ENCODE assay signal across 17 mouse cellular contexts in the genomic region with DNA sequence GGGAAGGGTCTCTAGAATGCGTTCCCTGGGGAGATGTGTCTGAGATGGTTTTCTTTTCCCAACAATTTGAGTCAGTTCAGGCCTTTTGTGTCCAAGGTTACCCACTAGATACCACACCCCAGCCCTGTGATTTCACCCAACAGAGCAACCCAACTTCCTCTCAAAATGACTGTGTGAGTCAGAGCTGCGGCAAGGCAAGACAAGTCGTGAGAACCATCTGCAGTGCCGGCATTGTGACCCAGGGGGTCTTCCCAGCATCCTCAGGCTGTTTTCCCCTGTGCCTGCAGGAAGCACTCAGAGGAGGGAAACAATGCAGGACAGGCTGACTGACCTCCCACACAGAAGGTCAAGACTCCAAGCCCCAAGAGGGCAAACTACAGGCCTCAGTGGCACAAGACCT. TPM values are rescaled to one million over a fixed set of nuclear protein-coding genes. Genes with fewer than 3 reads are reported as not detected.
A peak's percentile ranks its signal among the peaks of the same experiment; 100 is the strongest.
DNase-seq lines count a peak whose midpoint lies in the region; ATAC-seq and TF ChIP-seq lines count a peak whose summit lies in the region.
"Had no signal": no experiment of that assay in that cellular context is flagged by ENCODE, and none has a peak within 500 bp of the region (broad histone marks: within the 10 kb centered on the region; RNA-seq: fewer than 3 reads in every experiment).

No protein-coding gene starts in this region.

- H3K27me3 ChIP-seq in hindbrain, embryonic 13.5 days, result no peaks in the 10 kb centered on the region
- H3K27me3 ChIP-seq in hindbrain, embryonic 14.5 days (ENCODE audit: control insufficient read depth, insufficient read depth, low read length), result no peaks in the 10 kb centered on the region
- H3K27me3 ChIP-seq in CH12.LX (replicated peaks), result no peaks in the 10 kb centered on the region
- H3K27me3 ChIP-seq in myocyte (ENCODE audit: control insufficient read depth, insufficient read depth, insufficient read length), result no peaks in the 10 kb centered on the region
- H3K27me3 ChIP-seq: embryonic facial prominence, embryonic 15.5 days; forebrain, embryonic 12.5 days; heart, embryonic 12.5 days; midbrain, embryonic 15.5 days had no signal

- H3K9me3 ChIP-seq in hindbrain, embryonic 13.5 days, result no peaks in the 10 kb centered on the region
- H3K9me3 ChIP-seq in hindbrain, embryonic 14.5 days (ENCODE audit: control insufficient read depth, low read length), result no peaks in the 10 kb centered on the region
- no peaks in the 10 kb centered on the region for H3K9me3 ChIP-seq in CH12.LX (replicated peaks; ENCODE audit: low read length)
- H3K9me3 ChIP-seq: embryonic facial prominence, embryonic 15.5 days; forebrain, embryonic 12.5 days; heart, embryonic 12.5 days; midbrain, embryonic 15.5 days had no signal

- TF ChIP-seq CTCF in CH12.LX (conservative IDR thresholded peaks at IDR 0.05 in 1 of 2, IDR thresholded peaks at IDR 0.05 in 1 of 2; ENCODE audit: low read depth in 2 of 2, low read length in 2 of 2), result no peak

- no peak for TF ChIP-seq RAD21 in CH12.LX (IDR thresholded peaks at IDR 0.05; ENCODE audit: low read depth, low read length)

- no peak overlapping the region for H3ac ChIP-seq in myocyte (ENCODE audit: control insufficient read depth, insufficient read length)

- no peak for ATAC-seq in hindbrain, embryonic 13.5 days (ENCODE audit: low FRiP score)
- no peak for ATAC-seq in hindbrain, embryonic 14.5 days (ENCODE audit: low FRiP score)
- ATAC-seq: liver, postnatal 0 days; midbrain, embryonic 15.5 days had no signal

- H3K27ac ChIP-seq in hindbrain, embryonic 13.5 days, result no peak overlapping the region
- no peak overlapping the region for H3K27ac ChIP-seq in hindbrain, embryonic 14.5 days
- H3K27ac ChIP-seq in CH12.LX (ENCODE audit: insufficient read depth, low read depth), result no peak overlapping the region
- H3K27ac ChIP-seq: embryonic facial prominence, embryonic 15.5 days; forebrain, embryonic 12.5 days; midbrain, embryonic 15.5 days; stomach, postnatal 0 days had no signal

- H3K79me2 ChIP-seq in CH12.LX (replicated peaks; ENCODE audit: control insufficient read depth, extremely low read depth, insufficient read depth, poor library complexity, severe bottlenecking) (no peaks in the 10 kb centered on the region), myocyte (ENCODE audit: control insufficient read depth, insufficient read depth) (peaks cover 80% of the 10 kb centered on the region)

- peaks cover 62% of the 10 kb centered on the region for H3K4me1 ChIP-seq in hindbrain, embryonic 13.5 days (replicated peaks)
- H3K4me1 ChIP-seq in hindbrain, embryonic 14.5 days (replicated peaks; ENCODE audit: control insufficient read depth, insufficient read depth, low read length), result peaks cover 18% of the 10 kb centered on the region
- H3K4me1 ChIP-seq in CH12.LX (ENCODE audit: control insufficient read depth in 1 of 2, insufficient read depth in 2 of 2), result peaks cover 14 to 55% of the 10 kb centered on the region in 2 experiments

- TF ChIP-seq EP300 in CH12.LX (IDR thresholded peaks at IDR 0.05; ENCODE audit: low read length), result no peak

- no peak for TF ChIP-seq POLR2A in CH12.LX (IDR thresholded peaks at IDR 0.05; ENCODE audit: low read depth, low read length)
- no peak for TF ChIP-seq POLR2A in myocyte (IDR thresholded peaks at IDR 0.05; ENCODE audit: insufficient read length, low read depth)

- no peaks in the 10 kb centered on the region for H3K36me3 ChIP-seq in hindbrain, embryonic 13.5 days
- no peaks in the 10 kb centered on the region for H3K36me3 ChIP-seq in hindbrain, embryonic 14.5 days (replicated peaks; ENCODE audit: control insufficient read depth, insufficient read depth)
- H3K36me3 ChIP-seq in CH12.LX (replicated peaks in 1 of 2; ENCODE audit: control insufficient read depth in 1 of 2, insufficient read depth in 1 of 2, low read length in 1 of 2), result no peaks in the 10 kb centered on the region
- no peaks in the 10 kb centered on the region for H3K36me3 ChIP-seq in myocyte (ENCODE audit: control insufficient read depth, insufficient read depth)
- H3K36me3 ChIP-seq: embryonic facial prominence, embryonic 15.5 days; forebrain, embryonic 12.5 days; heart, embryonic 12.5 days; midbrain, embryonic 15.5 days had no signal

- 0 out of 2 replicates have a peak overlapping the region, but pooled peaks have one; percentile 39 for H3K9ac ChIP-seq in hindbrain, embryonic 13.5 days
- no peak overlapping the region for H3K9ac ChIP-seq in hindbrain, embryonic 14.5 days
- no peak overlapping the region for H3K9ac ChIP-seq in CH12.LX (ENCODE audit: insufficient read depth, low read depth)
- H3K9ac ChIP-seq: embryonic facial prominence, embryonic 15.5 days; forebrain, embryonic 12.5 days; heart, embryonic 12.5 days; liver, postnatal 0 days; midbrain, embryonic 15.5 days had no signal

- no peak overlapping the region for H3K4me3 ChIP-seq in hindbrain, embryonic 13.5 days
- H3K4me3 ChIP-seq in hindbrain, embryonic 14.5 days (replicated peaks; ENCODE audit: low read length), result no peak overlapping the region
- no peak overlapping the region for H3K4me3 ChIP-seq in CH12.LX (replicated peaks in 1 of 3; ENCODE audit: low read depth in 2 of 3, low read length in 2 of 3, poor library complexity in 1 of 3)
- no peak overlapping the region for H3K4me3 ChIP-seq in myocyte
- H3K4me3 ChIP-seq: embryonic facial prominence, embryonic 15.5 days; forebrain, embryonic 12.5 days; heart, embryonic 12.5 days; midbrain, embryonic 15.5 days had no signal

- in situ Hi-C loops in CH12.LX (cut with MboI; ENCODE audit: low pct_ligation_motif_present, low pct_unique_long_range_greater_than_20kb, low sequenced_read_pairs), result loop anchor here (10.0 kb wide), 2 partner anchors 106 to 326 kb away; no protein-coding TSS in a partner anchor

- DNase-seq in hindbrain, embryonic 14.5 days (ENCODE audit: low spot score), result no peak
- DNase-seq in CH12.LX (ENCODE audit: extremely low read depth), result peak; percentile 59
- DNase-seq in brain, adult 2 months (ENCODE audit: low read depth, low spot score), result peak; percentile 57
- DNase-seq in kidney, postnatal 10 days, result no peak
- no peak for DNase-seq in spleen, postnatal 14 days (ENCODE audit: low spot score in 2 of 2)
- DNase-seq in kidney, adult 11 months, result no peak
- DNase-seq: kidney, adult 8-10 months; kidney, postnatal 4 days; liver; liver, postnatal 0 days had no signal

- dilution Hi-C loops in CH12.LX (cut with MboI; ENCODE audit: extremely low pct_ligation_motif_present, extremely low pct_unique_long_range_greater_than_20kb, low sequenced_read_pairs), result no loop called here

- WGBS in hindbrain, embryonic 13.5 days, result 46% methylated on average over 4 of the region's 4 CpGs
- 46% methylated on average over 4 of the region's 4 CpGs for WGBS in hindbrain, embryonic 14.5 days

- no peak overlapping the region for H3K4me2 ChIP-seq in hindbrain, embryonic 13.5 days
- no peak overlapping the region for H3K4me2 ChIP-seq in hindbrain, embryonic 14.5 days (replicated peaks)
- H3K4me2 ChIP-seq in CH12.LX (ENCODE audit: insufficient read depth, low read depth, poor library complexity, severe bottlenecking), result no peak overlapping the region
- peak overlapping the region; percentile 68 for H3K4me2 ChIP-seq in myocyte (ENCODE audit: low read depth)
- H3K4me2 ChIP-seq: embryonic facial prominence, embryonic 15.5 days; forebrain, embryonic 12.5 days; heart, embryonic 12.5 days; midbrain, embryonic 15.5 days had no signal

TF ChIP-seq in CH12.LX, 34 proteins besides CTCF, POLR2A, EP300 and RAD21 (continues in another document):
- TF ChIP-seq BHLHE40 (IDR thresholded peaks at IDR 0.05; ENCODE audit: low read depth, low read length) (0 out of 2 replicates have a peak, but pooled peaks have one; percentile 37), ETS1 (conservative IDR thresholded peaks at IDR 0.05; ENCODE audit: low read depth, low read length) (peak; percentile 49), TCF12 (IDR thresholded peaks at IDR 0.05; ENCODE audit: low read depth, low read length) (0 out of 2 replicates have a peak, but pooled peaks have one; percentile 33), MEF2A (IDR thresholded peaks at IDR 0.05; ENCODE audit: borderline replicate concordance, low read depth, low read length) (peak; percentile 28; the same call in 1 of the 2 replicates), MYC (IDR thresholded peaks at IDR 0.05; ENCODE audit: low read depth, low read length) (no peak), IRF4 (IDR thresholded peaks at IDR 0.05; ENCODE audit: low read depth, low read length) (peak; percentile 87), JUN (IDR thresholded peaks at IDR 0.05; ENCODE audit: insufficient read depth, low read depth, low read length) (peak; percentile 29; the same call in 1 of the 2 replicates), NRF1 (IDR thresholded peaks at IDR 0.05; ENCODE audit: low read depth, low read length) (no peak)

TF ChIP-seq in myocyte, 11 proteins besides CTCF, POLR2A, EP300 and RAD21:
- TF ChIP-seq TCF3 (IDR thresholded peaks at IDR 0.05; ENCODE audit: insufficient read length, low read depth), result no peak
- TF ChIP-seq CEBPB (IDR thresholded peaks at IDR 0.05; ENCODE audit: insufficient read depth, poor library complexity, severe bottlenecking), result 0 out of 2 replicates have a peak, but pooled peaks have one; percentile 23

RNA-seq across cellular contexts. Expression of a gene that starts 6.3 kb away (rescaled TPM):
- polyA plus RNA-seq in hindbrain, embryonic 13.5 days (2015; fragmentation: Nextera tagmentation; extraction: Ambion mirVana), result 34.1 and 34.4 TPM in 2 replicates
- polyA plus RNA-seq in hindbrain, embryonic 14.5 days (2014; fragmentation: Nextera tagmentation; extraction: Ambion mirVana), result 33.4 and 37.6 TPM in 2 replicates
- total RNA-seq in CH12.LX (2012; rRNA removed) (0.55 and 0.97 TPM in 2 replicates), CH12.LX (2014; rRNA removed) (0.59 and 0.78 TPM in 2 replicates)
- polyA plus RNA-seq in CH12.LX (2012; ENCODE audit: insufficient read length, low read depth) (1.3 and 4.3 TPM in 2 replicates), myocyte (2012; fragmentation: generic; extraction: Trizol) (49.5 TPM)

RNA-seq across cellular contexts. Expression of a gene that starts 33.1 kb away (rescaled TPM):
- polyA plus RNA-seq in hindbrain, embryonic 13.5 days (2015; fragmentation: Nextera tagmentation; extraction: Ambion mirVana), result 140 and 144 TPM in 2 replicates
- 209 and 250 TPM in 2 replicates for polyA plus RNA-seq in hindbrain, embryonic 14.5 days (2014; fragmentation: Nextera tagmentation; extraction: Ambion mirVana)
- 48.4 and 62.4 TPM in 2 replicates for total RNA-seq in CH12.LX (2012; rRNA removed)
- total RNA-seq in CH12.LX (2014; rRNA removed), result 172 and 175 TPM in 2 replicates
- 118 and 184 TPM in 2 replicates for polyA plus RNA-seq in CH12.LX (2012; ENCODE audit: insufficient read length, low read depth)
- polyA plus RNA-seq in myocyte (2012; fragmentation: generic; extraction: Trizol), result 349 TPM

Comparison
In these comparisons a context has a peak if more than half of its experiments do, and no peak if none do; other contexts are left out.
1. DNase-seq: peak in CH12.LX (single experiment) and brain, adult 2 months (single experiment); none in hindbrain, embryonic 14.5 days (single experiment), kidney, postnatal 10 days (single experiment), spleen, postnatal 14 days (0 of 2) and kidney, adult 11 months (single experiment).